Mouse (Mus musculus): Measurements from ENCODE around the gene Slc10a4. TPM values are rescaled to one million over a fixed set of nuclear protein-coding genes. Genes with fewer than 3 reads are reported as not detected.

Gene Slc10a4
- 8.3 and 9.0 TPM in 2 replicates for polyA plus RNA-seq (2014; fragmentation: Nextera tagmentation; extraction: Ambion mirVana)

DNA sequence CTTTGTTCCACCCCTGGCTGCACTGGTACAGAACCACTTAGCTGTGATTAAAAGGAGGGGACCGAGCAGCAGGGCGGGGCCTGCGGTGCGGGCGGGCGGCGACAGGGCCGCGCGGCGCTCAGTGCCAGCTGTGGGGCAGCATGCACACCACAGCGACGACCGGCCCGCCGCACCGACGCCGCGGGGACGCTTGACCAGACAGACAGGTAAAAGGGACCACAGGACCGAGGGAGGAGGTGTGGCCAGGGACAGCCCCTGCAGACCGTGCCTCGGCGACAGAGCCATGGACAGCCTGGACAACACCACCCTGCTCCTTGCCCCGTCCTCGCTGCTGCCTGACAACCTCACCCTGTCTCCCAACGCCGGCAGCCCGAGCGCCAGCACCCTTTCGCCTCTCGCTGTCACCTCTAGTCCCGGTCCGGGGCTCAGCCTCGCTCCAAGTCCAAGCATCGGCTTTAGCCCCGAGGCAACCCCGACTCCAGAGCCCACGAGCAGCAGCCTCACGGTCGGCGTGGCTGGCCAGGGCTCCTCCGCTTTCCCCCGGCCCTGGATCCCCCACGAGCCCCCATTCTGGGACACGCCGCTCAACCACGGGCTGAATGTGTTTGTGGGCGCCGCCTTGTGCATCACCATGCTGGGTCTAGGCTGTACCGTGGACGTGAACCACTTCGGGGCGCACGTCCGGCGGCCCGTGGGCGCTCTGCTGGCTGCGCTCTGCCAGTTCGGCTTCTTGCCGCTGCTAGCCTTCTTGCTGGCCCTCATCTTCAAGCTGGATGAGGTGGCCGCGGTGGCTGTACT lies at the start of gene Slc10a4:
Gene Slc10a4 (plus strand): TSS at position 100 of the 798 bp plus-strand sequence.
- Histone ChIP-seq H3K9me3 (ENCODE audit: control insufficient read depth, low read length) (no peaks in the 10 kb centered on the region), H3K4me2 (peak within 1 kb of the TSS; percentile 46), H3K27me3 (ENCODE audit: control insufficient read depth, insufficient read depth, low read length) (peaks cover 13% of the 10 kb centered on the region; the same call in 1 of the 2 replicates), H3K36me3 (ENCODE audit: control insufficient read depth, insufficient read depth, low read length) (no peaks in the 10 kb centered on the region), H3K4me3 (ENCODE audit: low read depth, low read length) (peak within 1 kb of the TSS; percentile 29), H3K9ac (ENCODE audit: low read length) (peak within 1 kb of the TSS; percentile 28; the same call in 1 of the 2 replicates), H3K4me1 (ENCODE audit: control insufficient read depth, insufficient read depth, low read length) (no peaks in the 10 kb centered on the region), H3K27ac (ENCODE audit: low read depth, low read length) (no peak within 1 kb of the TSS)
- 8% methylated on average over 63 of the region's 65 CpGs for WGBS
- peak; percentile 94 for ATAC-seq (ENCODE audit: low FRiP score)
- DNase-seq (ENCODE audit: low spot score, missing footprints) = peak; percentile 95

DNA sequence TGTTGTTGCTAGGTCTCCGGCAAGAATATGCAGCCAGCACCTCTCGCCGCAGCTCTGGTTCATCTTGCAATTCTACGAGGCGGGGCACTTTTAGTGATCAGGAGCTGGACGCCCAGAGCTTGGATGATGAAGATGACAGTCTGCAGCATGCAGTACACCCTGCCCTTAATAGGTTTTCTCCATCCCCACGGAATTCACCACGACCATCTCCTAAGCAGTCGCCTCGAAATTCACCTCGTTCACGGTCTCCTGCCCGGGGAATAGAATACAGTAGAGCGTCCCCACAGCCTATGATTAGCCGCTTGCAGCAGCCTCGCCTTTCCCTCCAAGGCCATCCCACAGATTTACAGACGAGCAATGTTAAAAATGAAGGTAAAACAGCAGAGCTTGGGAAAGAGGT lies 49.4 kb upstream of the Slc10a4 start:
- WGBS = 90% methylated on average over 17 of the region's 17 CpGs

DNA sequence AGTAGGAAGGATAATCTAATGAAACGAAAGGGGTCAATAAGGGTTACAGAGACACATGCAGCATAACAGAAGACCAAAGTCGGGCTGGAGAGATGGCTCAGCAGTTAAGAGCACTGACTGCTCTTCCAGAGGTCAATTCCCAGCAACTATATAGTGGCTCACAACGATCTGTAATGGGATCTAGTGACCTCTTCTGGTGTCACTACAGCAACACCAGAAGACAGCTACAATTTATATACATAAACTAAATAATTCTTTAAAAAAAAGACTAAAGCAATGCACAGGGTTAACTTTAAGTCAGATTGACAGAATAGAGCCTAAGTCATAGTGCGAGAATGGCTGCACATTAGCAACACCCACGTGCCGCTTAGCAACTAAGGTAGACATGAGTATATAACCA lies 46.6 kb upstream of the Slc10a4 start:
- Histone ChIP-seq H3K4me2 (no peak overlapping the region), H3K27ac (ENCODE audit: low read depth, low read length) (no peak overlapping the region), H3K36me3 (ENCODE audit: control insufficient read depth, insufficient read depth, low read length) (no peaks in the 10 kb centered on the region), H3K9me3 (ENCODE audit: control insufficient read depth, low read length) (no peaks in the 10 kb centered on the region), H3K27me3 (ENCODE audit: control insufficient read depth, insufficient read depth, low read length) (no peaks in the 10 kb centered on the region), H3K4me1 (ENCODE audit: control insufficient read depth, insufficient read depth, low read length) (no peaks in the 10 kb centered on the region), H3K4me3 (ENCODE audit: low read depth, low read length) (no peak overlapping the region), H3K9ac (ENCODE audit: low read length) (no peak overlapping the region)
- DNase-seq (ENCODE audit: low spot score, missing footprints) (no peak), ATAC-seq (ENCODE audit: low FRiP score) (no peak)
- 80% methylated on average over 6 of the region's 6 CpGs for WGBS

More for the DNA sequence above, 49.4 kb upstream of the Slc10a4 start:
- ATAC-seq (ENCODE audit: low FRiP score) (no peak), DNase-seq (ENCODE audit: low spot score, missing footprints) (no peak)
- Histone ChIP-seq H3K9me3 (ENCODE audit: control insufficient read depth, low read length) (no peaks in the 10 kb centered on the region), H3K27me3 (ENCODE audit: control insufficient read depth, insufficient read depth, low read length) (no peaks in the 10 kb centered on the region), H3K36me3 (ENCODE audit: control insufficient read depth, insufficient read depth, low read length) (no peaks in the 10 kb centered on the region), H3K4me1 (ENCODE audit: control insufficient read depth, insufficient read depth, low read length) (no peaks in the 10 kb centered on the region), H3K4me3 (ENCODE audit: low read depth, low read length) (no peak overlapping the region), H3K9ac (ENCODE audit: low read length) (no peak overlapping the region), H3K27ac (ENCODE audit: low read depth, low read length) (no peak overlapping the region), H3K4me2 (no peak overlapping the region)

DNA sequence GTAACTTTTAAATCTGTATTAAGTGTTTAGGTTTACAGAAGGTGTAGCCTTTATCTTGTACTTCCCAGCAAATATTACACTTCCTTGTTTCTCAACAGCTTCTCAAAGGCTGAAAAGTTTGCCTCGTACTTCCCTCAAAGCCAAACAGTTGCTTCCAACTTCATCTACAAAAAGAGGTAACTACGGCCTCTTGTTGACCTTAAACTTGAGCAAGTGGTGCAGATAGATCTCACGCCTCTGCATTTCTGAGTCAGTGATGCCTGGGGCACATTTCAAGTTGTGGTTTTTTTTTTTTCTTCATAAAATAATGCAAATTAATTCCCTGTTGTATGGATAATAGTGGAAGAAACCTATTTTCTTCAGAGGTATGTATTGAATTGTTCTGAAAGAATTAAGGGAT lies 41.0 kb upstream of the Slc10a4 start:
- no peak for DNase-seq (ENCODE audit: low spot score, missing footprints)
- Histone ChIP-seq H3K4me1 (ENCODE audit: control insufficient read depth, insufficient read depth, low read length) (no peaks in the 10 kb centered on the region), H3K4me3 (ENCODE audit: low read depth, low read length) (no peak overlapping the region), H3K9me3 (ENCODE audit: control insufficient read depth, low read length) (no peaks in the 10 kb centered on the region), H3K27me3 (ENCODE audit: control insufficient read depth, insufficient read depth, low read length) (no peaks in the 10 kb centered on the region), H3K4me2 (no peak overlapping the region), H3K9ac (ENCODE audit: low read length) (no peak overlapping the region), H3K27ac (ENCODE audit: low read depth, low read length) (no peak overlapping the region), H3K36me3 (ENCODE audit: control insufficient read depth, insufficient read depth, low read length) (no peaks in the 10 kb centered on the region)
- WGBS = 93% methylated on average over 3 of the region's 3 CpGs
- no peak for ATAC-seq (ENCODE audit: low FRiP score)

DNA sequence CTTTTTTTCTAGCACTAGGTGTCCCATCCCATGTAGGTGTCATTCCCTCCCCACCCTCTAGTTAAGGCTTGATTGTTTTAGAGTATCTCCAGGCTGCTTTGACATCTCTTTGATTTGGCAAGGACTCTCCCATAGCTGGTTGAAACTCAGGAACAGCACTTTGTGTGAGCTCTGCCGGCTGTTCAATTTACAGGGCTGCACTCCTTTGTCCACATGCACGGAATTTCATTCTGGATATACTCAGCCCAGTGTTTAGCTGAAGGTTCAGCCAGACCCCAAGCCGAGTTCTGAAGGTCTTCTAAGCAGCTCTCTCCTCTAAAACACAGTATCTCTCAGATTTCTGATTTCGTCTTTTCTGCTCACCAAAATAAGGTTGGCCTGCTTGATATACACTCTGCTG lies 34.2 kb upstream of the Slc10a4 start:
- DNase-seq (ENCODE audit: low spot score, missing footprints) = no peak
- no peaks in the 10 kb centered on the region for H3K9me3 ChIP-seq (ENCODE audit: control insufficient read depth, low read length)
- 59% methylated on average over 4 of the region's 4 CpGs for WGBS
- H3K27ac ChIP-seq (ENCODE audit: low read depth, low read length) = no peak overlapping the region
- H3K4me2 ChIP-seq = no peak overlapping the region
- no peak for ATAC-seq (ENCODE audit: low FRiP score)
- H3K4me1 ChIP-seq (ENCODE audit: control insufficient read depth, insufficient read depth, low read length) = peaks cover 2% of the 10 kb centered on the region; the same call in 1 of the 2 replicates
- no peak overlapping the region for H3K4me3 ChIP-seq (ENCODE audit: low read depth, low read length)
- H3K27me3 ChIP-seq (ENCODE audit: control insufficient read depth, insufficient read depth, low read length) = no peaks in the 10 kb centered on the region
- H3K9ac ChIP-seq (ENCODE audit: low read length) = 0 out of 2 replicates have a peak overlapping the region, but pooled peaks have one; percentile 13
- peaks cover 2% of the 10 kb centered on the region; the same call in 1 of the 2 replicates for H3K36me3 ChIP-seq (ENCODE audit: control insufficient read depth, insufficient read depth, low read length)

DNA sequence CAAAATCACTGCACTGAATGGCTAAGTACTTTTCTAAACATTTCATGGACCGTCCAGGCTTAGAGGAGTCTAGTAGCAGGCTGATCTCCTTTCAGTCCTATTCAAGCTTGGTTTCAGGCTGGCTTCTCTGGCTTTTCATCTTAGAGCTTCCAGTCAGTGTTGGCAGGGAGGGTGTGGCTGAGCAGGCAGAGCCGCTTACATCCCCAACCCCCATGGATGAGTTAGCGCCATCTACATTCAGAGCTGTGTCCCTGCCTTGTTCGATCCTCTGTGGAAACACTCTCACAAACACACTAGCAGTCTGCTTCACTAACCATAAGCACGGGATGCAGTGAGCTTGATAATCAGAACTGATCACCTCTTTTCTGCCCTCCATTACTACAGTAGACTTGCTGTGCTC lies 33.7 kb upstream of the Slc10a4 start:
- DNase-seq (ENCODE audit: low spot score, missing footprints) (no peak), ATAC-seq (ENCODE audit: low FRiP score) (0 out of 2 replicates have a peak, but pooled peaks have one; percentile 74)
- Histone ChIP-seq H3K4me2 (no peak overlapping the region), H3K4me1 (ENCODE audit: control insufficient read depth, insufficient read depth, low read length) (peaks cover 2% of the 10 kb centered on the region; the same call in 1 of the 2 replicates), H3K27me3 (ENCODE audit: control insufficient read depth, insufficient read depth, low read length) (no peaks in the 10 kb centered on the region), H3K36me3 (ENCODE audit: control insufficient read depth, insufficient read depth, low read length) (peaks cover 2% of the 10 kb centered on the region; the same call in 1 of the 2 replicates), H3K27ac (ENCODE audit: low read depth, low read length) (no peak overlapping the region), H3K9ac (ENCODE audit: low read length) (0 out of 2 replicates have a peak overlapping the region, but pooled peaks have one; percentile 13), H3K9me3 (ENCODE audit: control insufficient read depth, low read length) (no peaks in the 10 kb centered on the region), H3K4me3 (ENCODE audit: low read depth, low read length) (no peak overlapping the region)
- 38% methylated on average over 5 of the region's 5 CpGs for WGBS

DNA sequence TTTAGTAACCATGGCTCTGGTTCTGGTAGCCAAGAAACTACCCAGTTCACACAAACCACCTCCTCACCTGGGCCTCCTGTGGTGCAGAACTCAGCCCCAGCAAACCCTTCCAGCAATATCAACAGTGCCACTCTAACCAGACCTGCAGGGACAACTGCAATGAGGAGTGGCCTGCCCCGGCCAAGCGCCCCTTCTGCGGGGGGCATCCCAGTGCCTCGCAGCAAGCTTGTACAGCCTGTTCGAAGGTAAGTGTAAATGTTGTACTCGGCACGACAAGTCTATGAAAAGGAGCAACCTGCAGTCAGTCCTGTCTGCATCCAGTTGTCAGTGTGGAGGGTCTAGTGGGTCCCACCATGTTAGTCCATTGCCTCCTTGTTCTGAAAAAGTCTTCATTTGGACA lies 32.1 kb upstream of the Slc10a4 start, which contains the start of gene Gm10135:
Gene Gm10135 (minus strand): TSS at position 101 of the 400 bp plus-strand sequence.
- Histone ChIP-seq H3K27me3 (ENCODE audit: control insufficient read depth, insufficient read depth, low read length) (no peaks in the 10 kb centered on the region), H3K9ac (ENCODE audit: low read length) (no peak within 1 kb of the TSS), H3K27ac (ENCODE audit: low read depth, low read length) (no peak within 1 kb of the TSS), H3K4me1 (ENCODE audit: control insufficient read depth, insufficient read depth, low read length) (peaks cover 2% of the 10 kb centered on the region; the same call in 1 of the 2 replicates), H3K4me3 (ENCODE audit: low read depth, low read length) (no peak within 1 kb of the TSS), H3K9me3 (ENCODE audit: control insufficient read depth, low read length) (no peaks in the 10 kb centered on the region), H3K4me2 (no peak within 1 kb of the TSS), H3K36me3 (ENCODE audit: control insufficient read depth, insufficient read depth, low read length) (peaks cover 2% of the 10 kb centered on the region; the same call in 1 of the 2 replicates)
- no peak for ATAC-seq (ENCODE audit: low FRiP score)
- no peak for DNase-seq (ENCODE audit: low spot score, missing footprints)
- WGBS = 89% methylated on average over 7 of the region's 7 CpGs

DNA sequence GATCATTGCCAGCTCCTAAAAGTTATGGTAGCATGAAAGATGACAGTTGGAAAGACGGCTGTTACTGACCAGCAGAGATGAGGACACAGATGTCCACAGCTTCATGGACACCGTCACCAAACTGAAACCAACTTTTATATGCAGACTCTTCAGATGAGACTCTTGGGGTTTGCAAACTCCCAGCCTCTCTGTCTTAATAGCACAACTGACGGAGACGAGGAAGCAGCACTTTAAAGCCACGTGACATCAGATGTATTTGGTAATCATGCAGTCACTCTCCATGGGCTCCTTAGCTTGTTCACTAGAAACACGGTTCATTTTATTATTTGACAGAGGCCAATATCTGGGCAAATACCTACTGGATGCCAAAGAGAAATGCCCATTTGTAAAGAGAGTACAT lies 30.7 kb upstream of the Slc10a4 start:
- H3K4me1 ChIP-seq (ENCODE audit: control insufficient read depth, insufficient read depth, low read length) = peaks cover 2% of the 10 kb centered on the region; the same call in 1 of the 2 replicates
- ATAC-seq (ENCODE audit: low FRiP score) (no peak), DNase-seq (ENCODE audit: low spot score, missing footprints) (no peak)
- no peak overlapping the region for H3K4me3 ChIP-seq (ENCODE audit: low read depth, low read length)
- no peak overlapping the region for H3K4me2 ChIP-seq
- 94% methylated on average over 6 of the region's 6 CpGs for WGBS
- H3K36me3 ChIP-seq (ENCODE audit: control insufficient read depth, insufficient read depth, low read length) = peaks cover 2% of the 10 kb centered on the region; the same call in 1 of the 2 replicates
- no peak overlapping the region for H3K9ac ChIP-seq (ENCODE audit: low read length)
- H3K9me3 ChIP-seq (ENCODE audit: control insufficient read depth, low read length) = no peaks in the 10 kb centered on the region
- H3K27ac ChIP-seq (ENCODE audit: low read depth, low read length) = no peak overlapping the region
- no peaks in the 10 kb centered on the region for H3K27me3 ChIP-seq (ENCODE audit: control insufficient read depth, insufficient read depth, low read length)

DNA sequence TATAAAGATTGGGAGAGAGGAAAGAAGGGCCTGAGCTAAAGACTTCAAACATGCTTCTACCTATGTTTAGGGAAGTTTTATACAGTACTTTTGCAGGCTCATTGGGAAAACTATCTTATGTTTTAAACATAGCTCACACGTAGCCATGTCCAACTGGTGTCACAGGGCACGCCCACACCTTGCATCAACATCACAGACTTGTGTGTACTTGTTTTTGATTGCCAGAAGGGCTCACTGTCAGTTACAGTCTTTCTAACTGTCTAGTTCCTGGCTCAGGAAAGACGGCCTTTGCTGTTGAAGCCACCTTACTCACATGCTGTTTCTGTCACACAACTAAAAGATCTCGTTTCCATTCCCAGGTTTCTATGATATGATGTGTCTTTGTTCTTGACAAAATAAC lies 30.1 kb upstream of the Slc10a4 start:
- ATAC-seq (ENCODE audit: low FRiP score) (no peak), DNase-seq (ENCODE audit: low spot score, missing footprints) (no peak)
- no peaks in the 10 kb centered on the region for H3K9me3 ChIP-seq (ENCODE audit: control insufficient read depth, low read length)
- no peak overlapping the region for H3K27ac ChIP-seq (ENCODE audit: low read depth, low read length)
- peaks cover 2% of the 10 kb centered on the region; the same call in 1 of the 2 replicates for H3K4me1 ChIP-seq (ENCODE audit: control insufficient read depth, insufficient read depth, low read length)
- H3K4me3 ChIP-seq (ENCODE audit: low read depth, low read length) = no peak overlapping the region
- H3K9ac ChIP-seq (ENCODE audit: low read length) = no peak overlapping the region
- peaks cover 2% of the 10 kb centered on the region; the same call in 1 of the 2 replicates for H3K36me3 ChIP-seq (ENCODE audit: control insufficient read depth, insufficient read depth, low read length)
- no peaks in the 10 kb centered on the region for H3K27me3 ChIP-seq (ENCODE audit: control insufficient read depth, insufficient read depth, low read length)
- no peak overlapping the region for H3K4me2 ChIP-seq
- 98% methylated on average over 4 of the region's 4 CpGs for WGBS

All from midbrain, embryonic 11.5 days (tissue).